Mouse (Mus musculus) inflammation-experienced regulatory T-cells (primary cell): ENCODE measurements around the gene Pmfbp1. TPM values are rescaled to one million over a fixed set of nuclear protein-coding genes. Genes with fewer than 3 reads are reported as not detected.

Experiments used
- polyA plus RNA-seq, 2 experiments: library from polyadenylated mRNA; unstranded; fragments of 100-300 nt; shearing (Covaris generic); gene quantifications; one replicate each; pipeline ENCODE4 v1.2.1; 2017

Pmfbp1 gene
- polyA plus RNA-seq, result under 1 TPM; 0.13 to 0.56 TPM

DNA sequence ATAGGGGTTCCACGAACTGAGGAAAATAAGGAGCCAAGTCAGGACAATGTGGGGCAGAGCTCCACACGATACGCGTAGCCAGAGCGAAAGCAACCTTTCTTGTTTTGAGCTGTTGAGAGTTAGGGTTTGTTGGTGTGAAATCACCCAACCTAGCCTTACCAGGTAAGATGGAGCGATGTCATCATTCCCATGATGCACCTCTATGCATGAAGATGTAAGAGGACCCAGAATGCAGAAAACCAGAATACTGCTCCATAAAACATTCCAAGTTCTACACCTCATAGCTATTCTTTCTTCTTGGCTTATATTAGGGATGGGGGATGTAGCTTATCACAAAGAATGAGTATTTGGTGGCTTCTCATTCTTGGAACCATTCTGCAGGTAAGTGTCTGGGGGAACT lies at the start of gene Pmfbp1:
TSS of gene Pmfbp1 (plus strand) at position 301 of the 400 bp plus-strand sequence.

DNA sequence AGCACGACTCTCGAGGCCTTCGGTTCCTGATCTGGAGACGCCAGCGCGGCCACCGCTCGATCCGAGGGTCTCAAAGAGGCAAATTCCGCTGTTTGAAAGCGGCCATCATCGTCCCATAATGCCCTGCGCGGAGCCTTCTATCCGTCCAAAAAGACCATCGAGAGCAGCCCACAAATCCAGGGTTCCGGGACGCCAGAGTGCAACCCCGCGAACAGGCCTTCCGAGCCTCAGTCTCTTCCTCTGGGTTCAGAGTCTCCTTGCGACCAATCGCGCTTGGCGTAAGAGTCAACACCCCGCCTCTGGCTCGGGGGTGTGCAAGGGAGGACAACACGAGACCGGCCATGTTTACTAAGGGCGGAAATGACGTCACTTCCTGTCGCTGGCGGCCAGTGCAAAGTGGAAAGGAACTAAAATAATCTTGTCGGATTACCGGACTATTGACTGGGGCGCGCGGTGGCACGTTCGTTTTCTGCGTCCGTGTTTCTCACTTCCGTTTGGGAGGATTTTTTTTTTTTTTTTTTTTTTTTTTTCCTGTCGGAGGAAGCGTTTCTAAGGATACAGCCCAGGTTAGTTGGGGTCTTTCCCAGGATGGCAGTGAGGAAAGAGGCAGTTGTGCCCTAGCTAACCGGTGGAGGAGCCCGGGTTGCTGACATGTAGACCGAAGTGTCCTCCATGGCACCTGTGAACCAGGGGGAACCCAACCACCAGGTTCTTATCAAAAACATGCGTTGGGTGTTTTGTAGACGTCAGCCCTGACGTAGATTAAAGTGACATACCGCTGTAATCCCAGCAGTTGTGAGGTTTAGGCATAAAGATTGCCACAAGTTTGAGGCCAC lies 71.9 kb downstream of the Pmfbp1 start, which contains the start of the genes Dhx38 and Txnl4b:
TSS of gene Dhx38 (minus strand) at position 364 of the 836 bp plus-strand sequence.
TSS of gene Txnl4b (plus strand) at position 395 of the 836 bp plus-strand sequence.

DNA sequence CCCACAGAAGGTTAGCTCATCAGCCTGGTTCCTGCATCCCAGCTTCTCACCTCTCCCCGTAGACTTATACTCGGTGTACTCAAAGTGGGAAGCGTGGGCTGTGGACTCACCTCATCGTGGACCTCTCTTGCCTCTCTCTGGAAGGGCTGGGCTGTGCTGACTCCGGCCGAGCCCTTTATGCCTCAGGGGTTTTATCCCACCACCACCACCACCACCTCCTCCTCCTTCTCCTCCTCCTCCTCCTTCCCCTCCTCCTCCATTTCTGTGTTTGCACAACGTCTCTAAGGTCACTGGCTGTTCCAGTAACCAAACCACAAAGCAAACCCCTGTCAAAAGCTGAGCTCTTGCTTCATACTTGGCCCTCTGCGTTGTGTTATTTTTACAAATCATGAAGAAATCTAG lies 85.1 kb downstream of the Pmfbp1 start, which contains the start of gene Hp:
TSS of gene Hp (minus strand) at position 273 of the 402 bp plus-strand sequence.

Other genes with a start within 250 kb of the Pmfbp1 start
- gene Dhx38, start 71.8 kb downstream of the Pmfbp1 start, polyA plus RNA-seq, result 10 to 100 TPM; 21.3 to 27.7 TPM
- gene Txnl4b, start 71.9 kb downstream of the Pmfbp1 start, polyA plus RNA-seq, result 1 to 10 TPM; 6.0 to 7.4 TPM
- under 1 TPM; 0.13 to 0.80 TPM for gene Hp, start 85.1 kb downstream of the Pmfbp1 start, polyA plus RNA-seq
- gene Dhodh, start 114.6 kb downstream of the Pmfbp1 start, polyA plus RNA-seq, result 10 to 100 TPM; 31.8 to 45.1 TPM
- 1 to 10 TPM; 1.0 to 3.0 TPM for gene Pkd1l3, start 120.5 kb downstream of the Pmfbp1 start, polyA plus RNA-seq
- 100 to 1,000 TPM; 137 to 180 TPM for gene Ist1, start 199.2 kb downstream of the Pmfbp1 start, polyA plus RNA-seq
- gene Zfp821, start 211.5 kb downstream of the Pmfbp1 start, polyA plus RNA-seq, result 10 to 100 TPM in 1 of 2 experiments, 1 to 10 TPM in 1; 8.4 to 16.7 TPM
- gene Atxn1l, start 243.7 kb downstream of the Pmfbp1 start, polyA plus RNA-seq, result 1 to 10 TPM; 2.8 to 2.9 TPM